In the genomic region with DNA sequence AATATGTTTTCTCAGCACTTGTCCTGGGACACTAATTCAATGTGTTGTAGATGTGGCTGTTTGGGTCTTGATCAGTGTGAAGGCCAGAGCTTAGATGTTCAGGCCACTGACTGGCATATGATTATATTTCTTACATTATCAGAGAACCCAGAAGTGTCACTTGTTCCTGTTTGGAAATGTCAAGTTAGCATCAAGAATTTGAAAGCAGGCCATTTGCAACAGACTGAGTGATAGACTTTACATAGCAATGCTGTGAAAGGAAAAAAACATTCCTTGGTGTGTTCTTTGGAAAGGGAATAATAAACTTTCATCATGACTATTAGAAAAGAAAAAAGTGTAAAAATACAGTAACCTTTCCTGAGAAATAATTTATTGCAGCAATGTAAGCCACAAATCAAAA, we compare ENCODE assay signal across 28 mouse cellular contexts.
"Had no signal": no experiment of that assay in that cellular context is flagged by ENCODE, and none has a peak within 500 bp of the region (broad histone marks: within the 10 kb centered on the region; RNA-seq: fewer than 3 reads in every experiment).

No protein-coding gene starts in this region.

- H3K4me1 ChIP-seq: heart, embryonic 10.5 days; heart, embryonic 12.5 days; hindbrain, embryonic 10.5 days; hindbrain, embryonic 12.5 days; intestine, embryonic 15.5 days; limb, embryonic 10.5 days; limb, embryonic 12.5 days; liver, embryonic 13.5 days; liver, embryonic 15.5 days had no signal

- H3K27me3 ChIP-seq: heart, embryonic 12.5 days; hindbrain, embryonic 12.5 days; intestine, embryonic 15.5 days; limb, embryonic 12.5 days; liver, embryonic 13.5 days; liver, embryonic 15.5 days had no signal

- H3K36me3 ChIP-seq: heart, embryonic 10.5 days; heart, embryonic 12.5 days; hindbrain, embryonic 10.5 days; hindbrain, embryonic 12.5 days; intestine, embryonic 15.5 days; limb, embryonic 10.5 days; limb, embryonic 12.5 days; liver, embryonic 13.5 days; liver, embryonic 15.5 days had no signal

- H3K27ac ChIP-seq: gastrocnemius, adult 2 months; heart, embryonic 10.5 days; hindbrain, embryonic 10.5 days; hindbrain, embryonic 12.5 days; hindbrain, embryonic 14.5 days; intestine, embryonic 15.5 days; layer of hippocampus, adult 2 months; left cerebral cortex, adult 2 months; limb, embryonic 10.5 days; limb, embryonic 12.5 days; liver, embryonic 13.5 days; liver, embryonic 15.5 days had no signal

- H3K4me2 ChIP-seq: heart, embryonic 12.5 days; hindbrain, embryonic 12.5 days; hindbrain, embryonic 14.5 days; intestine, embryonic 15.5 days; limb, embryonic 12.5 days; liver, embryonic 11.5 days; liver, embryonic 13.5 days; liver, embryonic 15.5 days had no signal

- DNase-seq: gastrocnemius, adult 2 months; gastrocnemius, postnatal 10 days; gastrocnemius, postnatal 25 days; heart, adult 18-20 months; heart, postnatal 10 days; heart, postnatal 4 days; kidney, adult 18-20 months; kidney, adult 8-10 months; kidney, postnatal 10 days; kidney, postnatal 25 days; kidney, postnatal 4 days; liver; liver, embryonic 13.5 days had no signal

- ATAC-seq: hindbrain, embryonic 16.5 days; inflammation-experienced regulatory T-cells, adult 6 months; intestine, embryonic 15.5 days; intestine, postnatal 0 days had no signal

- H3K4me3 ChIP-seq: gastrocnemius, adult 2 months; heart, embryonic 10.5 days; heart, embryonic 12.5 days; hindbrain, embryonic 10.5 days; hindbrain, embryonic 12.5 days; intestine, embryonic 15.5 days; layer of hippocampus, adult 2 months; left cerebral cortex, adult 2 months; limb, embryonic 10.5 days; limb, embryonic 12.5 days; liver, embryonic 13.5 days; liver, embryonic 15.5 days had no signal

- H3K9me3 ChIP-seq: heart, embryonic 10.5 days; heart, embryonic 12.5 days; hindbrain, embryonic 10.5 days; hindbrain, embryonic 12.5 days; intestine, embryonic 15.5 days; limb, embryonic 10.5 days; limb, embryonic 12.5 days; liver, embryonic 13.5 days; liver, embryonic 15.5 days had no signal

- H3K9ac ChIP-seq: heart, embryonic 12.5 days; hindbrain, embryonic 12.5 days; hindbrain, embryonic 14.5 days; intestine, embryonic 15.5 days; limb, embryonic 12.5 days; liver, embryonic 13.5 days; liver, embryonic 15.5 days had no signal
